Mouse (Mus musculus): ENCODE measurements around the gene Raver1. TPM values are rescaled to one million over a fixed set of nuclear protein-coding genes. Genes with fewer than 3 reads are reported as not detected.

Raver1 gene
- 10 to 100 TPM; 16.8 to 20.2 TPM for total RNA-seq (2021)
- long read RNA-seq, experiment 1, transcript Raver1-201 (13 exons, 3,470 nt): major isoform, 10 of 18 reads
- long read RNA-seq, experiment 1, partial matches to known transcripts: 1 of 18 reads
- long read RNA-seq, experiment 1, other reads (novel, unspliced or antisense): 7 of 18 reads
- long read RNA-seq, experiment 2, transcript Raver1-201 (13 exons, 3,470 nt): major isoform, 10 of 15 reads
- long read RNA-seq, experiment 2, partial matches to known transcripts: 1 of 15 reads
- long read RNA-seq, experiment 2, other reads (novel, unspliced or antisense): 4 of 15 reads

GRCm38 (mm10) chr9:21091707-21092320, at the start of gene Raver1, which contains the start of gene Gm38431:
Gene Raver1 (minus strand): TSS chr9:21092008.
Gene Gm38431 (minus strand): TSS chr9:21091997.
- DNase-seq (ENCODE audit: low spot score): peak; percentile 98

GRCm38 (mm10) chr9:21138386-21138785, 46.6 kb upstream of the Raver1 start:
- DNase-seq (ENCODE audit: low spot score): no peak

DNA sequence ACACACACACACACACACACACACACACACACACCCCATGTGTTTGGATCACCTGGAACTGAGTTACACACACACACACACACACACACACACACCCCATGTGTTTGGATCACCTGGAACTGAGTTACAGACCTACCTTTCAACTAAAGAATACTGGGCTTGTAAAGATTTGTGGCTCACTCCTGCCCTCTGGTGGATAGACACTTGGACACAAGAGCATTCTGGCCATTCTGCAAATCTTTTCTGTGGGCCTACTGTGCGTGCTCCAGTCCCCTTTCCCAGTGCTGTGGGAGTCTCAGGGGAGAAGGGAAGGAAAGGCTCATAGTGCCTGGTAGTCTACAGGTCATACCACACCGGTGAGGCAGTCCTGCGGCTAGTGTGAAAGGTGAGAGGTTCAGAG, 45.4 kb upstream of the Raver1 start:
- DNase-seq (ENCODE audit: low spot score): peak; percentile 63

DNA sequence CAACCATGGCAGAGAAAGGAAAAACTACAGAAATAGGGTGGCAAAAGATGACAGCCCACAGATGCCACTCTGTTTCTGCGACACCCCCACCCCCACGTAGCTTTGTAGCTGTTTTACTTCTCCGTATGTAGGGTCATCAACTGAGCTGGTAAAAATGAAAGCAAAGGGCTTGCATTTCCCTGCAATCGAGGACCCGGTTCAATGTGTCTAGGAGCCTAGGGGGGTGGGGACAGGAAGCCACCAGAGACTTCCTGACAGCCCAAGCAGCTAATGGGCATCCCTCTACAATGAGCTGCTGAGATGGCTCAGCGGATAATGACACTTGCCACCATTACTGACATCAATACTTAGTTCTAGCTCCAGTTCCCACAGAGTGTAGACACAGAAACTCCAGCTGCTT, 44.6 kb upstream of the Raver1 start:
- DNase-seq (ENCODE audit: low spot score): no peak

DNA sequence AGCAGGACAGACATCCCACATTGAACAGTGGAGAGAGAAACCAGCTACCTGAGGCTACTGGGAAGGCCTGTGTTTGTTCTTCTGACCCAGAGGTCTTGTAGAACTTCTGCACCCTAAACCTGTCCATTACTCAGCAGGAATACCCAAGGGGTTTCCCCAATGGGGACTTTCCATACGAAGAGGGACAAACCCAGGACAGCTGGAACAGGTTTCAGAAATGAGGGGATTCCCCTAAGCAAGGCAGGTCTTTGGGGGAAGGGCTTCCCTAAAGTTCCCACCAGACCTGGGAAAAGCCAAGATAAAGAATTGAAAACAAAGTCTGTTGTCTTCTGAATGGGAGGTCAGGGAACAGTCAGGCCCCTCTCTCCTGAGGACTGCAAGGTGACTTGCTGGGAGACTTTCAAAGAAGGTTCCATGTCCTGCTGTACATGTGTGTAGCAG, 44.2 kb upstream of the Raver1 start:
- DNase-seq (ENCODE audit: low spot score): no peak

GRCm38 (mm10) chr9:21135329-21135890, 43.6 kb upstream of the Raver1 start:
- no peak for DNase-seq (ENCODE audit: low spot score)

DNA sequence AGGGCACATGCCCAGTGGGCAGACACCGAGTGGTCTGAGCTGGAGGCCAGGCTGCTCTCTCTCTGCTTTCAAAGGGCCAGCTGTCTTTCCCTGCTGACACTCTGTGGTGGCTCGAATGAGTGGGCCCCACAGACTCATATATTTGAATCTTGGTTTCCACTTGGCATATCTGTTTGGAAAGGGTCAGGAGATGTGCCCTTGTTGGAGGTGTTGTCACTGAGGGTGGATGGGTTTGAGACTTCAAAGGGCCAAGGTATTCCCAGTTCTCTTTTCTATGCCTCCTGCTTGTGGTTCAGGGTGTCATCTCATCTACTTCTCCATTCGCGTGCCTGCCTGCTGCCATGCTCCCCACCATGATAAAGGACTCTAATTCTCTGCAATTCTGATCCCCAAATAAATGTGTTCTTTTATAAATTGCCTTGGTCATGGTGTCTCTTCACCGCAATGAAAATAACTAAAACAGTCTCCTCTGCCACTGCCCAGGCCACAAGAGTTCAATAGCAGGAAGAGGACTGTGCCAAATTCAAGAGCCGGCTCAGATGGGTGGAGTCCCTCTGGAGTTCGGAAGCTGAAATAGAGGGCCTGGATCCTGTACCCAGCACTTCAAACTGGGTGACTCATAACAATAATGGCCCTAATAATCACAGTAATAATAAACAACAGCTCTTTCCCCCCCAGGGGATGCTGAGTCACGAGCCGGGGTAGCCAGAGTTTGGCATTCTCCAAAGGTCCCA, 43.0 kb upstream of the Raver1 start:
- peak; percentile 72 for DNase-seq (ENCODE audit: low spot score)

DNA sequence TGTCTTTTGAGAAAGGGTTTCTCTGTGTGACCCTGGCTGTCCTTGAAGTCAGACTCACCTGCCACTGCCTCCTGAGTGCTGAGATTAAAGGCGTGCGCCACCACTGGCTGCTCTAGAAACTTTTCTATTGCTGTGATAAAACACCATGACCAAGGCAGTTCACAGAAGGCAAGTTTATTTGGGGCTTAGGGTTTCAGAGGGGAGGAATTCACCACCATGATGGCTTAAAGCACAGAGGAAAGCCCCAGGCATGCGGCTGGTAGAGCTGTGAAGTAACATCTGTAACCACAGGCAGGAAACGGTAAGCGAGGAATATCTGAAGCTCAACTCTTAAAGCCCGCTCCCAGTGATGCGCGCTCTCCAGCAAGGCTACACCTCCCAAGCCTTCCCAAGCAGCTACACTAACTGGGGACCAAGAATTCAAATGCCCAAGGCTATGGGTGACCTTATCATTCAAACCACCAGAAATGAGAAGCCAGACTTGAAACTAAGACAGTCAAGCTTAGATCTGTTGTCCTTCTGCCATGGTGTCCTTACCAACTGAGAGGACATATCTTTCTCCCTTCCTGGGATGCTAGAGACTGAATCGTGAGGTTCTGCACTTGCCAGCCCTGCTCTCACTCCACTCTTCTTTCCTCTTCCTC, 41.4 kb upstream of the Raver1 start:
- no peak for DNase-seq (ENCODE audit: low spot score)

GRCm38 (mm10) chr9:21132102-21132775, 40.4 kb upstream of the Raver1 start:
- DNase-seq (ENCODE audit: low spot score): no peak

DNA sequence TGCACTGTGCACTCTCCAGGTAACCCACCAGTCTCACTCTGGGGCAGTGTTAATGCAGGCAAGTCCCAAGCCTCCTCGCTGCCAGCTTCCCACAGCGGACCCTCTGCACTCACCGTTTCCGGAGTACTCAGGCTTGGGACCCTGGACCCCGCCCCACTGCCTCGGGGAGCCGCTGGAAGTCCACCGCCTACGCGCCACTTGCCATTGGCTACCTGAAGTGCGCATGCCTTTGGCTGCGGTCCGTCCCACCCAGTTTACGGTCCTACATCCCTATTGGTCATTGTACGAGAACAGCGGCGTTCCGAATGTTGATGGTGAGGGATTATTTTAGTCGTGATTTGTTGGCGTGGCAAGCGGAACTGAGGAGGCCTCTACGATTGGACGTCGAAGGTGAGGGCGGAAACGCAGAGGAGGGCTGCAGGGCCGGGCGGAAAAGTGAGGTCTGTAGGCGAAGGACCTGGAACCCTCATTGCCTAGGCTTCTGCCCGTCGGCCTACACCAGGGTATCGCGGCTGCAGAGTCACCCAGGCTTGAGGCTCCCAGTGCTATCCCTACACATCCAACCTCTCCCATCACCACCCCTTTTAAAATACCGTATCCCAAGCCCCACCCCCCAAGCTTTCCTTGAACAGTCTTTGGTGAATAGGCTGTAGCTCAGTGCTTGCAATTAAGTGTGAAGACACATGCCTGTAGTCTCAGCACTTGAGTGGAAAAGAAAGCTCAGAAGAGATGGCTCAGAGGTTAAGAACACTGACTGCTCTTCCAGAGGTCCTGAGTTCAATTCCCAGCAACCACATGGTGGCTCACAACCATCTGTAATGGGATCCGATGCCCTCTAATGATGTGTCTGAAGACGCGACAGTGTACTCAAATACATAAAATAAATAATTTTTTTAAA, 39.5 kb upstream of the Raver1 start, which contains the start of gene Tyk2:
Tyk2 (minus strand) TSS at position 185 of the 898 bp plus-strand sequence.
- peak; percentile 94 for DNase-seq (ENCODE audit: low spot score)

GRCm38 (mm10) chr9:21126259-21126627, 34.4 kb upstream of the Raver1 start:
- no peak for DNase-seq (ENCODE audit: low spot score)

- DNase-seq (ENCODE audit: low spot score): no peak
Observed at GRCm38 (mm10) chr9:21125502-21126258, 33.9 kb upstream of the Raver1 start.

- no peak for DNase-seq (ENCODE audit: low spot score)
Observed at GRCm38 (mm10) chr9:21124837-21125236, 33.0 kb upstream of the Raver1 start.

DNA sequence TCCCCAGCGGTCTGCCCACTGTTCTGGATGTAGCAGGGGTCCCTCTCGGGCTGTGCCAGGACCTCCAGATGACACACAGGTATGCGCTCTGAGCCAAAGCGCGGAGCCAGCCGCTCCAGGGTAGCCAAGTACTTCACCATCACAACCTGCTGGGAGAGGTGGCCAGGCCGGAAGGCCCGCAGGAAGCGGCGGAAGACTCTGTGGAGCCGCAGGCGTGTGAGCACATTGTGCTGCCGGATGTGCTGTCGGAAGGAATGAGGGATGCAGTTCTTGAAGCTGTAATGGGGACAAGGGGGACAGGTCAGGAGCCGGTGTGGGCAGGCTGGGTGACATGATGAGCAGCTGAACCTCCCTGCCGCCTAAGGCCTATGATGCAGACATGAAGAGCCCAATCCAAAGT, 29.7 kb upstream of the Raver1 start:
- DNase-seq (ENCODE audit: low spot score): no peak

DNA sequence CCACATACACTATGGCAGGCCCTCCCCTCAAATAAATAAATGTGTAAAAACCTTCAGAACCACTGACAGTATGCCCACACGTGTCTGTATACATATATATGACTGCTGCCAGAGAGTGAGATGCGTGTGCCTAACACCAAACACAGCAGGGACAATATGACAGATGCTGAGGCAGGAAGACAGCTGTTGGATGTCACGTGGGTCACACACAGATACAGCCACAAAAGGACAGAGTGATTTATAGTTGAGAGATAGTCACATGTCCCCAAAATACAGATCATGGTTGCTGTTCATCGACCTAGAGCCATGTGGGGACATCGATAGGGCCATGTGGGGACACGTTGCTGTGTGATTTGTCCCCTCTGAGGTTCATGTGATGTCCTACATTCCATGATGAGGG, 25.3 kb upstream of the Raver1 start:
- DNase-seq (ENCODE audit: low spot score): no peak

- DNase-seq (ENCODE audit: low spot score): no peak
Observed at GRCm38 (mm10) chr9:21115105-21115504, 23.3 kb upstream of the Raver1 start.

DNA sequence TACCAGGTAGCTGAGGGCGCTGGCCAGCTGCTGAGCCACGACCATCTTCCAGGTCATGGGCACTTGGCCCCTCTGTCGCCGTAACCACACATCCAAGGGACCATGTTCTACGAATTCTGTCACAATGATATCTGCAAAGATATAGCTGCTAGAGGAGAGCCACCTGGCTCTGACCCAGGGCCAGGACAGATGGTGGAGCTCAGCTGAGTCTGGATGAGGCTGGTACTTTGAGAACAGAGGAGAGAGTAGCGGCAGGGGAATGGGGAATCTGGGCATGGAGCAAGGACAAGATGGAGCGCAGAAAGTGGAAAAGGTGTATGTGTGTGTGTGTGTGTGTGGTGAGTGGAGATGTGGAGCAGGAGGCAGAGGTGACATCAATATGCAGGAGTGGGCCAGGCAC, 22.4 kb upstream of the Raver1 start:
- DNase-seq (ENCODE audit: low spot score): no peak

- DNase-seq (ENCODE audit: low spot score): no peak
Observed at GRCm38 (mm10) chr9:21113751-21114150, 21.9 kb upstream of the Raver1 start.

DNA sequence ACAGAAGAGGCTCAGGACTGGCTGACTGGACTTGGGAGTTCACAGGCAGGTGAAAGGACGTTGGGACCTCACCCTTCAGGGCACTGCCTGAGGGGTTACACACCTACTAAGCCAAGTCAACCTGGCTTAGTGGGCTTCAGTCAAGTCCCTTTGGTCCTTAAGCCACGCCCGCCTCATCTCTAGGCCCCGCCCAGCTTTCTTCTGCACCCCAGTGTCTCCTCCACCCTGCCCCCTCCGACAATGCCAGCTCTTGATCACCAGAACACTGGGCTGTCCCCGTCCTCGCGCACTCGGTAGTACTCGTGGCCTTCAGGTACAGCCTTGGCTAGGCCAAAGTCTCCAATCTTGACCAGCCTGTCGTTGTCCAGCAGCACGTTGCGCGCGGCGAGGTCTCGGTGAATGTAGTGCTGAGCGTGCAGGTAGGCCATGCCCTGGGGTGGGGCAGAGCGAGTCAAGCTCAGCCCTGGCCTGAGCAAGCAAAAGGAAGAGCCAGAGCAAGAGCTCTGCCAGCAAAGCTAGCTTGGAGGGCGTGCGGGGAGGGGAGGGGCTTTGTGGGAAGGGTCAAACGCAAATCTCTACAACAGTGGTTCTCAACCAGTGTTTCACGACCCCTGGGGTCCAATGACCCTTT, 15.9 kb upstream of the Raver1 start:
- no peak for DNase-seq (ENCODE audit: low spot score)

Measured in gastrocnemius, adult 18-20 months (tissue).